Mouse (Mus musculus): Measurements from ENCODE around the gene Zfp810. TPM values are rescaled to one million over a fixed set of nuclear protein-coding genes. Genes with fewer than 3 reads are reported as not detected.
A peak's percentile ranks its signal among the peaks of the same experiment; 100 is the strongest.
"Not testable (repeated sequence)": the region's sequence is repeated elsewhere in the genome, so short reads cannot be mapped to it uniquely, and the experiment has no call there.

Gene Zfp810
- polyA plus RNA-seq, 1 experiment from 2014 or later, result 10.1 TPM

GRCm38 (mm10) chr9:22314066-22314465 is 6.6 kb upstream of the Zfp810 start:
- Histone ChIP-seq H3K4me2 (replicated peaks; ENCODE audit: low read depth) (no peak overlapping the region), H3K4me3 (ENCODE audit: low read depth, low read length) (no peak overlapping the region), H3K27ac (replicated peaks) (no peak overlapping the region), H3K27me3 (ENCODE audit: control insufficient read depth, insufficient read depth, low read length) (no peaks in the 10 kb centered on the region), H3K9me3 (ENCODE audit: control insufficient read depth, low read length) (no peaks in the 10 kb centered on the region), H3K4me1 (replicated peaks; ENCODE audit: control insufficient read depth, insufficient read depth) (no peaks in the 10 kb centered on the region), H3K36me3 (ENCODE audit: control insufficient read depth, insufficient read depth, low read length) (no peaks in the 10 kb centered on the region), H3K9ac (ENCODE audit: low read length) (no peak overlapping the region)
- ATAC-seq (ENCODE audit: low FRiP score, low TSS enrichment), result no peak
- 63% methylated on average over 3 of the region's 3 CpGs for WGBS
- no peak for DNase-seq (ENCODE audit: low spot score)
- TF ChIP-seq EP300 (optimal IDR thresholded peaks at IDR 0.05) (no peak), CTCF (IDR thresholded peaks at IDR 0.05; ENCODE audit: low read depth) (no peak)

DNA sequence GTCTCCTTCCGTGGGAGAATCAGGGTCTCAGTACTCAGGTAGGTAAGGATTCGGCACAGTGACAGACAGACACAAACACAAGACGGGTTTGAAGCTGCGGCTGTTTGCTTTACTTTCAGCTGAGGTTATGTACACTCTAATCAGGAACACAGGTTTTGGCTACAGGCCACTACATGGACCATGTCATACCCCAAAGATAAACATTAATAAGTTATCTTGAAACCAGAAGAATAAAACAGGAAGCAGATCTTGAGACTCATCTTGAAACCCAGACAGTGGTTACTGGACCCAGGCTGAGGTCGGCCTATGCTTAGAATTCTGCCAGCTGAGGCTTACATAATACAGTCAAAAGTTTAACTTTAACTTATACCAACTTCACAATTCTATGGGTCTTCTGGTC is 5.8 kb upstream of the Zfp810 start:
- DNase-seq (ENCODE audit: low spot score) (no peak), ATAC-seq (ENCODE audit: low FRiP score, low TSS enrichment) (no peak)
- Histone ChIP-seq H3K4me1 (replicated peaks; ENCODE audit: control insufficient read depth, insufficient read depth) (no peaks in the 10 kb centered on the region), H3K9ac (ENCODE audit: low read length) (no peak overlapping the region), H3K4me2 (replicated peaks; ENCODE audit: low read depth) (no peak overlapping the region), H3K27me3 (ENCODE audit: control insufficient read depth, insufficient read depth, low read length) (no peaks in the 10 kb centered on the region), H3K27ac (replicated peaks) (no peak overlapping the region), H3K9me3 (ENCODE audit: control insufficient read depth, low read length) (no peaks in the 10 kb centered on the region), H3K36me3 (ENCODE audit: control insufficient read depth, insufficient read depth, low read length) (no peaks in the 10 kb centered on the region), H3K4me3 (ENCODE audit: low read depth, low read length) (no peak overlapping the region)
- no peak for TF ChIP-seq CTCF (IDR thresholded peaks at IDR 0.05; ENCODE audit: low read depth)
- 60% methylated on average over 5 of the region's 5 CpGs for WGBS

DNA sequence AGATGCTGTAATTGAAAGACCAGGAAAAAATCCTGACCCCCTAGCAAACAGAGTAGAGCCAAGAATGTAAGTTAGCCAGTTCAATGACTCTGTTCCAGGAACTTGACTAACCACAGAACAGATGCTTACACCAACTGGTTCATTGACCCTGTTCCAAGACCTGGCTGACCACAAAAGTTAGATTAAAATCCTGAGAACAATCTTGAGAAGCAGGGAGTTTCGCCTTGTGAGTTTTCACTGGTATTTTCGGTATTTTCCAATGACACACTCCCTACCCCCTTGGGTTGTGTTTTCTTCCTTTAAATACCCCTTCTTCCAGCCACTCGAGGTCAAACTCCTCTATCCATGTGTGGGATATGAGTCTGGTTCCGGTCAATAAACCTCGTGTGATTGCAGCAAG is 2.2 kb upstream of the Zfp810 start:
- Histone ChIP-seq H3K9ac (ENCODE audit: low read length) (no peak overlapping the region), H3K4me1 (replicated peaks; ENCODE audit: control insufficient read depth, insufficient read depth) (peaks cover 5% of the 10 kb centered on the region; the same call in 1 of the 2 replicates), H3K36me3 (ENCODE audit: control insufficient read depth, insufficient read depth, low read length) (no peaks in the 10 kb centered on the region), H3K27ac (replicated peaks) (no peak overlapping the region), H3K9me3 (ENCODE audit: control insufficient read depth, low read length) (no peaks in the 10 kb centered on the region), H3K4me2 (replicated peaks; ENCODE audit: low read depth) (no peak overlapping the region), H3K4me3 (ENCODE audit: low read depth, low read length) (no peak overlapping the region), H3K27me3 (ENCODE audit: control insufficient read depth, insufficient read depth, low read length) (no peaks in the 10 kb centered on the region)
- WGBS, result 95% methylated on average over 5 of the region's 5 CpGs
- DNase-seq (ENCODE audit: low spot score) (no peak), ATAC-seq (ENCODE audit: low FRiP score, low TSS enrichment) (no peak)
- TF ChIP-seq CTCF (IDR thresholded peaks at IDR 0.05; ENCODE audit: low read depth) (no peak), EP300 (optimal IDR thresholded peaks at IDR 0.05) (no peak)

DNA sequence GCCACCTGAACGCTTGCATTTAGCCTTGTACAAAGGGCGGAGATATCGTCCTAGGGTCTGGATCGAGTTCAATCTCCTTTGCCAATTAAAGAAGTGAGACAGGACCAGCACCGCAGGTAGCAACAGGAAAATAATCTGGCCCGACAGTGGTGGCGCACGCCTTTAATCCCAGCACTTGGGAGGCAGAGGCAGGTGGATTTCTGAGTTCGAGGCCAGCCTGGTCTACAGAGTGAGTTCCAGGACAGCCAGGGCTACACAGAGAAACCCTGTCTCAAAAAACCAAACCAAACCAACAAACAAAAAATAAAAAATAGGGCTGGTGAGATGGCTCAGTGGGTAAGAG is 443 bp upstream of the Zfp810 start:
- not testable (repeated sequence) for H3K27me3 ChIP-seq (ENCODE audit: control insufficient read depth, insufficient read depth, low read length); H3K4me1 ChIP-seq (replicated peaks; ENCODE audit: control insufficient read depth, insufficient read depth); H3K9me3 ChIP-seq (ENCODE audit: control insufficient read depth, low read length); H3K36me3 ChIP-seq (ENCODE audit: control insufficient read depth, insufficient read depth, low read length); ATAC-seq (ENCODE audit: low FRiP score, low TSS enrichment); DNase-seq (ENCODE audit: low spot score)
- Histone ChIP-seq H3K4me3 (ENCODE audit: low read depth, low read length) (peak overlapping the region; percentile 90), H3K27ac (replicated peaks) (0 out of 2 replicates have a peak overlapping the region, but pooled peaks have one; percentile 35), H3K4me2 (replicated peaks; ENCODE audit: low read depth) (peak overlapping the region; percentile 95), H3K9ac (ENCODE audit: low read length) (peak overlapping the region; percentile 94)
- 11% methylated on average over 9 of the region's 9 CpGs for WGBS

- H3K27ac ChIP-seq (replicated peaks), result peak overlapping the region; percentile 73
- TF ChIP-seq EP300 (optimal IDR thresholded peaks at IDR 0.05), result no peak
- TF ChIP-seq CTCF (IDR thresholded peaks at IDR 0.05; ENCODE audit: low read depth), result no peak
- peak overlapping the region; percentile 95 for H3K4me2 ChIP-seq (replicated peaks; ENCODE audit: low read depth)
- 15% methylated on average over 6 of the region's 6 CpGs for WGBS
- H3K4me1 ChIP-seq (replicated peaks; ENCODE audit: control insufficient read depth, insufficient read depth), result peaks cover 5% of the 10 kb centered on the region; the same call in 1 of the 2 replicates
- ATAC-seq (ENCODE audit: low FRiP score, low TSS enrichment) (no peak), DNase-seq (ENCODE audit: low spot score) (peak; percentile 51)
- H3K36me3 ChIP-seq (ENCODE audit: control insufficient read depth, insufficient read depth, low read length), result no peaks in the 10 kb centered on the region
- no peaks in the 10 kb centered on the region for H3K27me3 ChIP-seq (ENCODE audit: control insufficient read depth, insufficient read depth, low read length)
- peak overlapping the region; percentile 94 for H3K9ac ChIP-seq (ENCODE audit: low read length)
- no peaks in the 10 kb centered on the region for H3K9me3 ChIP-seq (ENCODE audit: control insufficient read depth, low read length)
- H3K4me3 ChIP-seq (ENCODE audit: low read depth, low read length), result peak overlapping the region; percentile 90
These were observed 722 bp downstream of the Zfp810 start for GRCm38 (mm10) chr9:22306726-22307125.

- no peak for ATAC-seq (ENCODE audit: low FRiP score, low TSS enrichment)
- H3K36me3 ChIP-seq (ENCODE audit: control insufficient read depth, insufficient read depth, low read length), result peaks cover 7% of the 10 kb centered on the region; the same call in 1 of the 2 replicates
These were observed 5.2 kb downstream of the Zfp810 start for GRCm38 (mm10) chr9:22302199-22302598.

More at GRCm38 (mm10) chr9:22302199-22302598, 5.2 kb downstream of the Zfp810 start:
- DNase-seq (ENCODE audit: low spot score), result no peak
- no peak overlapping the region for H3K27ac ChIP-seq (replicated peaks)
- H3K9me3 ChIP-seq (ENCODE audit: control insufficient read depth, low read length), result no peaks in the 10 kb centered on the region
- peaks cover 5% of the 10 kb centered on the region; the same call in 1 of the 2 replicates for H3K4me1 ChIP-seq (replicated peaks; ENCODE audit: control insufficient read depth, insufficient read depth)
- no peak overlapping the region for H3K4me2 ChIP-seq (replicated peaks; ENCODE audit: low read depth)
- no peak for TF ChIP-seq EP300 (optimal IDR thresholded peaks at IDR 0.05)
- TF ChIP-seq CTCF (IDR thresholded peaks at IDR 0.05; ENCODE audit: low read depth), result no peak
- H3K9ac ChIP-seq (ENCODE audit: low read length), result no peak overlapping the region
- no peak overlapping the region for H3K4me3 ChIP-seq (ENCODE audit: low read depth, low read length)
- H3K27me3 ChIP-seq (ENCODE audit: control insufficient read depth, insufficient read depth, low read length), result no peaks in the 10 kb centered on the region
- WGBS, result 95% methylated on average over 1 of the region's 1 CpGs
